Mouse (Mus musculus): ENCODE measurements around the gene Arntl.

Gene Arntl

GRCm38 (mm10) chr7:113206644-113207470 lies at the start of gene Arntl:
Gene Arntl, plus strand, starts transcription at chr7:113207465.
- peak; percentile 98 for DNase-seq

- no peak for DNase-seq
These were observed 46.1 kb upstream of the Arntl start for GRCm38 (mm10) chr7:113161077-113161698.

DNA sequence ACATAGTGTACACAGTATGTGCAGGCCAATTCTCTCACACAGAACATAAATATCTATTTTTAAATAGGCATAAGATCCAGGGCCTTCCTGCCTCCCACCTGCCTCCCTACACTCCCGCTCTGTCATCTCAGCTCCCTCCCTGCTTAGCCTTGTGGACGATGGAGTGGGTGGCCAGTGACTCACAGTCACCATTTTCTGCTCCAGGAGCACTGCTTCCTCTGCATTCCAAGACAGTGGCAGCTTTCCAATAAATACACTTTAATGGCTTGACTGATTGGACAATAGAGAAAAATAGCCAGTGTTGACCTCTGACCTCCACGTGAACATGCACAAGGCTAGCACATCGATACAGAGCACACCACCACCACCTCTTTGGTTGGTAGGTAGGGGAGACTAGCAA lies 42.5 kb upstream of the Arntl start:
- no peak for DNase-seq

GRCm38 (mm10) chr7:113167092-113167491 lies 40.2 kb upstream of the Arntl start:
- DNase-seq: peak; percentile 82

DNA sequence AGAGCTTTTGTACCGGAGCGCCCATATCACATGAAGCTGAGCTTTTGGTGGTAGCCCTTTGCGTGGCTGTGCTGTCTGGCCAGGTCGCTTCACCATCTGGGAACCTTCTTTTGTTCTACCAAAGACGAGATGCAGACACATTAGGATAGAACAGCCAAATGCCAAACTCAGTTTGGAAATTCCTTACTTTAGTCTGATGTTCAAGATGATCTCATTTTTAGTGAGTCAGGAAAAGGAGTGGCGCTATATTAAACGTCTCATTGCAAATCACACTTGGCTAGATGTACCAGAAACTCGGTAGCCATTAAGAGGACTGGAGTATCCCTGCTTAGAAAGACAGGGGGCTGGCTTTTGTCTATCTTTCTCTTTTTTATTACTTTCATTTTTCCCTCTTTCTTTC lies 38.7 kb upstream of the Arntl start:
- DNase-seq: no peak

GRCm38 (mm10) chr7:113172425-113172824 lies 34.8 kb upstream of the Arntl start:
- DNase-seq: no peak

- DNase-seq: no peak
These were observed 31.8 kb upstream of the Arntl start for GRCm38 (mm10) chr7:113175481-113175880.

DNA sequence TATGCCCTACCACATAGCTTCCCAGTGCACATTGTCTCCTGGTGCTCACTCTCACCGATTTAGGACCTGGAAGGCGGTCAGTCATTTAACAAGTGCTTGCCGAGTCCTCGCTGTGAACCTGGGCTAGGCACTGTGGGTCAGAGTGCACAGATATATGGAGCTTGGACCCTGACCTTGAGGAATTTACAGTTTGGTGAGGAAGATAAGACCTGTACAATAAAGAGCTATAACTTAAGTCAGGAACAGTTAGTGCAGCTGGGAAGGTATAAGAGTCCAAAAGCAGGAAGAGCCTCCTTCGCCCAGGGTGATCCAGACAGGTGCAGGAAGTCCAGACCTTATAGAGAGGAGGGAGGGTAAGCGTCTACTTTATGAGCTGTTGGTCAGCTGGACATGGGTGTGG lies 29.2 kb upstream of the Arntl start:
- DNase-seq: no peak

DNA sequence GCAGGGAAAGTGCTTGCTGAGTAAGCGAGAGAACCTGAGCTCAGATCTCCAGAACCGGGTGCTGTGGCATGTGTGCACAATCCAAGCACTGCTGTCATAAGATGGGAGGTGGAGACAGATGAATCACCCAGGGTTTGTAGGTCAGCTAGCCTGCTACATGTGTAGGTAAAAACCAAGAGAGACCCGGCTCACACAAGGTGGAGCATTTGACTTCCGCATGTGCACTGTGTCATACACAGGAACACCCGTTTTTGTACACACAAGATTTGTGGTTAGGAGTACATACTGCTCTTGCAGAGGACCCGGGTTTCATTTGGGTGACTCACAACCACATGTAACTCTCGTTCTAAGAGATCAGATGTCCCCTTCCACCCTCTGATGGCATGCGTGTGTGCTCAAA lies 23.5 kb upstream of the Arntl start:
- no peak for DNase-seq

DNA sequence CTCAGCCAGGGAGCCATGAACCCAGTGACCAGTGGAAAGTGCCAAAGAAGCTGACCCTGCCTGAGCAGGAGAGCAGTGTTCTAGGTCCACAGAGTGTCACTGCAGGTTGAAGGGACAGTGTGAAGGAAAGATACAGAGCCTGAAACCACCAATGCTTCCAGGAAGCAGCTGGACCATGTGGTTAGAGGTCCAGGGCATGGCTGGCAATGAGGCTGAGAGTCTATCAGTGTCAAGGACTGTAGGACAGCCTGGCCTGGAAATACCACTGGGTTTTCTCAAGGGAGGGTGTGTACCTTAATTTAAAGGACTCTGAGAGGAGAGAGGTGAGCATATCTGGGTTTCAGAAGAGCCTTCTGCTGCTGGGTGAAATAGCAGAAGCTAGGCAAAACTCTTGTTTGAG lies 22.2 kb upstream of the Arntl start:
- DNase-seq: no peak

- DNase-seq: no peak
These were observed 21.0 kb upstream of the Arntl start for GRCm38 (mm10) chr7:113186041-113186800.

- DNase-seq: no peak
These were observed 19.2 kb upstream of the Arntl start for GRCm38 (mm10) chr7:113188091-113188490.

DNA sequence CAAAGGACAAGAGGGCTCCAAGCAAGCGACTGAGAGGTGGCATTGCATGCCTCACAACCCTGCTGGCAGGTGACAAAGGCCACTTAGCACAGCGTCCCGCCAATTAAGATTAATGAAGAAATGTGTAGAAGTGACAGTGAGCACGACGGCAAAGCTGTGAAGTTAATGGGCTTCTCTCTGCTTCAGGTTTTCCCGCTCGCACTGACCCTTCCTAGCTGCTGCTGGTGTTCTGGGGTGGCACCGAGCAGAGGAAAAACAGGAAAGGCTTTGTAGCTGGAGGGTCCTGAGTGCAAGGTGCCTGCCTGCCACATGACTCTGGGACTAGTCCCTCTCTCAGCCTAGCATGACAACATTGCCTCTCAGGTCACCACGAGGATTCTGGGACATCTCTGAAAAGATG lies 18.7 kb upstream of the Arntl start:
- DNase-seq: no peak

- no peak for DNase-seq
These were observed 15.5 kb upstream of the Arntl start for GRCm38 (mm10) chr7:113191787-113192186.

GRCm38 (mm10) chr7:113192714-113193365 lies 14.4 kb upstream of the Arntl start:
- no peak for DNase-seq

- no peak for DNase-seq
These were observed 13.4 kb upstream of the Arntl start for GRCm38 (mm10) chr7:113193872-113194271.

GRCm38 (mm10) chr7:113195271-113195670 lies 12.0 kb upstream of the Arntl start:
- no peak for DNase-seq

DNA sequence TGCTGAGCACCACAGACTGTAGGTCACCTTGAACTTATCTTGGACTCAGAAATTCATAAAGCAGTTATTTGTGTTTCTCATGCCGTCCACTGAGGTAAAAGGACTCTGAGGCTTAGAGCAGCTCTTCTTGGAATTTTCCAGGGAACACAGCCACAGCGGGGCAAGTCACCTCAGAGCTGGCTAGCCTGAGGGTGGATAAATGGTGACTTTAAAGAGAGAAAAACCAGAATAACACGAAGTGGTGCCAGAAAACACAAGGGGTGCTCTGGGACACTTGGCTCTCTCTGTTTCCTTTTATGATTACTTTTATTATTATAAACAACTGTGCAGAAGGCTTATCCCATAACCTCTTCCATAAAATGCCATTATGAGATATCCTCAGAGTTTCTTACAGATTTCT lies 11.1 kb upstream of the Arntl start:
- no peak for DNase-seq

GRCm38 (mm10) chr7:113197161-113197775 lies 10.0 kb upstream of the Arntl start:
- peak; percentile 45 for DNase-seq

DNA sequence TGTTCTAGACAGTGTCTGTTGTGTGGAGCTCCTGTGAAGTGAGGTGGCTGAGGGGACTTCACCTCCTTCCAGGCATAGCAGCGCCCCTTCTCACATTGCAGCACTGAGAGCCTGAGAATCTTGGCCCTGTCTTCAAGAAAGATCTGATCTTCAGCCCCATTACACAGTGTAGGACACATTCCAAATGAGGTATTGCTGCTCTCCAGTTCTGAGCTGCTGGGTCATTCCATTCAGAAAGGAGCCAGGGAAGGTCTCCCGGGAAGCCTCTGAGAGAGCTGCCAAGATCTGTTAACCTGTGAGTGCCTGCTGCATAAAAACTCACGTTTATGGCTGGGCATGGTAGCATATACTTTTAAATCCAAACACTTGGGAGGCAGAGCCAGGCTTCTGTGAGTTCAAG lies 5.7 kb upstream of the Arntl start:
- no peak for DNase-seq

GRCm38 (mm10) chr7:113207471-113208387 lies 464 bp downstream of the Arntl start:
- DNase-seq: peak; percentile 43

- DNase-seq: no peak
These were observed 1.1 kb downstream of the Arntl start for GRCm38 (mm10) chr7:113208388-113208753.
